Mouse (Mus musculus) kidney, adult 2 months (tissue): ENCODE measurements around the gene Anxa4.

Experiments used
- CTCF ChIP-seq: fragments of 200-500 bp; conservative IDR thresholded peaks from 2 replicates; pipeline ENCODE4 v1.5.1; 2011; ENCODE audit warnings: low read depth, mild to moderate bottlenecking, control low read depth, low read length, moderate library complexity, mixed read lengths; ENCODE audit not compliant: insufficient read depth, insufficient read length
- POLR2A ChIP-seq: fragments of 200-500 bp; IDR thresholded peaks from one replicate; pipeline ENCODE4 v1.6.1; 2011; ENCODE audit warnings: low read depth, low read length, control low read depth

DNA sequence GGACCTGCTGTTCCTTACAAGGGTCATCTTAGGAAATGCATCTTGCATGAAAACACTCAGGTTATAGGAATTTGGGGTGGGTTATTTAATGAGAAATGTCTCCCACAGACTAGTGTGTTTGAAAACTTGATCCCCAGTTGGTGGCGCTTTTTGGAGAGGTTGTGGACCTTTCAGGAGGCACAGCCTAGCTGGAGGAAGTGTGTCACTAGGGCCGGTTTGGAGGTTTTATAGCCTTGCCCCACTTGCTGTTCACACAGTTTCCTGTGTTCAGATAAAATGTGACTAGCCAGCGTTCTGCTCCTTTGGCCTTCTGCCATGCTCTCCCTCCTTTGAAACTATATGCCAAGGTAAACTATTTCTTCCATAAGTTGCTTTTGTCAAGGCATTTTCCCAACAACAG, 52.7 kb downstream of the Anxa4 start:
- TF ChIP-seq CTCF (no peak), POLR2A (no peak)
